Mouse (Mus musculus): Measurements from ENCODE around the gene Zfp410.
A peak's percentile ranks its signal among the peaks of the same experiment; 100 is the strongest.

GRCm38 (mm10) chr12:84285593-84285968, 31.1 kb upstream of the Zfp410 start:
- TF ChIP-seq MAZ (IDR thresholded peaks at IDR 0.05; ENCODE audit: low read depth, low read length) (no peak), BHLHE40 (IDR thresholded peaks at IDR 0.05; ENCODE audit: low read depth, low read length) (no peak), MAFK (IDR thresholded peaks at IDR 0.05; ENCODE audit: insufficient replicate concordance, low read length) (no peak), USF2 (conservative IDR thresholded peaks at IDR 0.05; ENCODE audit: low read depth, low read length) (no peak), IRF4 (IDR thresholded peaks at IDR 0.05; ENCODE audit: low read depth, low read length) (no peak), CTCF (conservative IDR thresholded peaks at IDR 0.05 in 1 of 2, IDR thresholded peaks at IDR 0.05 in 1 of 2; ENCODE audit: low read depth in 2 of 2, low read length in 2 of 2) (no peak), RAD21 (IDR thresholded peaks at IDR 0.05; ENCODE audit: low read depth, low read length) (no peak), POLR2A (IDR thresholded peaks at IDR 0.05; ENCODE audit: low read depth, low read length) (no peak), EP300 (IDR thresholded peaks at IDR 0.05; ENCODE audit: low read length) (0 out of 2 replicates have a peak, but pooled peaks have one; percentile 1), KAT2A (IDR thresholded peaks at IDR 0.05; ENCODE audit: insufficient replicate concordance, low read length) (no peak)

Data from CH12.LX (cell line).